Mouse (Mus musculus) CH12F3 (cell line): ENCODE data around the gene Ppp1r15b.

Source experiments
- in situ Hi-C: fragments of 300-500 bp; cut with MboI; formaldehyde crosslinking; loops from 2 replicates; pipeline ENCODE4 v1.14.3; 2020; ENCODE audit warnings: low sequenced_read_pairs

Gene Ppp1r15b

DNA sequence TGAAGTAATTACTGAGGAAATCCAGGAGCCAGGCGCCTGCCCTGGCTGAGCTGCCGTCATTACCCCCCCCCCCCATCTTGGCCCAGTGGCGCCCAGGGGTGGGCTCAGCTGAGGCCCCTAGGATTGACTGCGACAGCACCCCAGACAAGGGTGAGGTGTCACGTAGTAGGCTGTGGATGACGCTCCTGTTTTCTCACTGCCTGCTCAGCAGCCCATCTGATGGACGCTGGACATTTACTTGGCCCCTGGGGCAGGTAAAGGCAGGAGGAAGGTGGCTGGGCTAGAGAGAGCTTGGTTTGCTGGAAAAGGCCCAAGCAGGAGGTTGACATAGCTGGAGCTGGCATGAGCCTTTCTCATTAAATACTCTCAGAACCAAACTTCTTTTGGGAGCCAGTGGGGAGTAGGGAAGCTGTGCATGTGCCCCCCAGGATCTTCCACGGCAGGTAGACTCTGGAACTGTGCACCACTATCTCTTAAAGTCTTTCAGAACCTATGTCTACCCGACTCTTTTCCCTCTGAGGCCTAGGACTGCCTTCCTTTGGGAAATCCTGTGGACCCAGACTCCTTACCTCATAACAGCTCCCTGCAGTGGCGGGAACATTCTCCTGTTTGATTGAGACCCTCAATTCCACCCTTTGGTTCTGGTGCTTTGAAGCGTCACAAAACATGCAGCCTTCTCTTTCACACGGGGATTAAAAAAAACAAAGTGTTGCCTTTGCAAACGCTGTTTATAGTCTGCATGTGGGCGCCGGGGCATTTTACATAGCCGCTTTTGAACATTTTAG is 52.4 kb downstream of the Ppp1r15b start:
- in situ Hi-C loops = no loop called here

DNA sequence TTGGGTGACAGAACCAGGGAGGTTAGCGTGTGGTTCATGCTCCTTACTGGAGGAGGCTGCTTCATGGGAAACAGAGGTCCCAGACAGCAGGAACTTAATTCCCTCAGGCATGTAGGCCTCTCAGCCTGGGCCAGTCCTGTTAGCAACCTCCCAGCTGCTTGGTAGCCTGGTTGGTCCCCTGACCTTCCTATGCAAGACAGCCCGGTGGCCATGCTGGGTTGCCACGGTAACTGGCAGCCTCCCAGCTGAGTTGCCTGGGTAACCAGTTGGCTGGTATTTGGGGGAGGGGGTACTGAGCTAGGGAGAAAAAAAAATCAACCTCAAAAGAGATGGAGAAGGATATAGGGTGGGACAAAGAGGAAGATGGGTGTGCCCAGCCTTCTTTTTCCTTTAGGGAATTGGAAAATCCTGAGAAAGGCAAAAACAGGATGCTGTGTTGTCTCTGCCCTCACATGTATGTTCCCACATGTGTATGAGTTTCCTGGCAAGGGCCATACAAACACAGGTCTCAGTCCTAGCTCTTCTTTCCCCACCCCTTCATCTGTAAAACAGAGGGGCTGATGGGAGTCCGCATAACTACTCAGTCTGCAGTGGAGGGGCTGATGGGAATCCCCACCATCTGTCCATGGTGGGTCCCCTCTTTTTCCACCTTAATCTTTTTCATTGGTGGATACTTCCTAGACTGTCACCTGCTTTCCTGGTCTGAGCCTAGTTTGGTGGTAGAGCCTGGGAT is 57.2 kb downstream of the Ppp1r15b start:
- in situ Hi-C loops = no loop called here

DNA sequence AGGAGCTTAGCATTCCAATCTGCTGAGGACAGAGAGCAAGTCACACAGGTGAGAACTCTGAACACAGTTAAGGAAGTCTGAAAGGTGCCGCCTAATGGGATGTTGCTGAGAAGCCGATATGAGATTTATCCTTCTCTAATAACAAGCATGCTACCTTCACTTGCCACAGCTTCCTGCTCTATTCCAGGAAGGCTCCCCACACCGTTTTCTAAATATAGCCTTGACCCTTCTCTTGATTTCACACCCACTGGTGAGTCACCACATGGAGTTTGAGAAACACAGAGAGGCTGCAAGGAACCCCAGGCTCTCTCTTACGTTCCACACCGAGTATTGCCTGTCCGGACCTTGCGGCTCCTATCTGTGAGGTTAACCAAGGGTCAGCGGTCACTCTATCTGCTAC is 57.8 kb downstream of the Ppp1r15b start:
- in situ Hi-C loops = no loop called here
